Mouse (Mus musculus) testis, adult 2 months (tissue): ENCODE results near the gene Cers1.

Experiments used
- CTCF ChIP-seq: fragments of 200-500 bp; IDR thresholded peaks from 2 replicates; pipeline ENCODE4 v1.5.1; 2012; ENCODE audit warnings: low read depth, mild to moderate bottlenecking, inconsistent platforms, low read length, moderate library complexity; ENCODE audit not compliant: control insufficient read depth, insufficient read depth, insufficient replicate concordance
- POLR2A ChIP-seq: fragments of 200-500 bp; IDR thresholded peaks from 2 replicates; pipeline ENCODE4 v1.6.1; 2012; ENCODE audit warnings: low read depth, mild to moderate bottlenecking, inconsistent platforms, low read length, moderate library complexity; ENCODE audit not compliant: control insufficient read depth

- TF ChIP-seq CTCF (no peak), POLR2A (no peak)
These were observed 60.7 kb downstream of the Cers1 start for GRCm38 (mm10) chr8:70376275-70376741.
